Mouse (Mus musculus): ENCODE results near the gene Gle1.
A peak's percentile ranks its signal among the peaks of the same experiment; 100 is the strongest.
"Not testable (repeated sequence)": the region's sequence is repeated elsewhere in the genome, so short reads cannot be mapped to it uniquely, and the experiment has no call there.

Gle1 gene

DNA sequence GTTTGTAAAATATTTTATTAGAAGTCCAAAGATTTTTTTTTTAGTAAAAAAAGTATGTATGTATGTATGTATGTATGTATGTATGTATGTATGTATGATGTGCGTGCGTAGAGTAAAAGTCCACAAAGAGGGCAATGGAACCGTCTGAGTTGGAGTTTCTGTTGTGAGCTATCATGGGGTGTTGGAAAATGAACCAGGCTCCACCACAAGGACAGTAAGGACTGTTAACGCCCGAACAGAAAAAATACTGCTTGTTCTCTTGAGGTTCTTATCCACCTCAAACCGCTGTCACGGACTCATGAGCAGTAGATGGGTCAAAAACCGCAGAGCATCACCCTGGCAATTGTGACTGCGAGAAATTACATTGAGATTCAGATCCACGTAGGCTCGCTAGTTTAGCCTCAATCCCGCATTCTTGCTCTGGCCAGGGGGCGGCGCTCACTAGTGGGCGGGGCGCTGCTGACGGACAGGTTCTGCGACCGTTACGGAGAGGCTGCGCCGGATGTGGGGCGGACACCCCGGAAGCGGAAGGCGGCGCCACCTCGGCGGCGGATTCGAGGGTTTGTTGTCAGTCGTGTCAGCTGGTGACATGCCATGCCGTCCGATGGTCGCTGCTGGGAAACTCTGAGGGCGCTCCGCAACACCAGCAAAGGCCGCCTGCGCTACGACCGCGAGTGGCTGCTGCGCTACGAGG lies at the start of gene Gle1:
Gene Gle1, plus strand, starts transcription at position 521 of the 694 bp plus-strand sequence.
- DNase-seq (ENCODE audit: low spot score): peak; percentile 96

DNA sequence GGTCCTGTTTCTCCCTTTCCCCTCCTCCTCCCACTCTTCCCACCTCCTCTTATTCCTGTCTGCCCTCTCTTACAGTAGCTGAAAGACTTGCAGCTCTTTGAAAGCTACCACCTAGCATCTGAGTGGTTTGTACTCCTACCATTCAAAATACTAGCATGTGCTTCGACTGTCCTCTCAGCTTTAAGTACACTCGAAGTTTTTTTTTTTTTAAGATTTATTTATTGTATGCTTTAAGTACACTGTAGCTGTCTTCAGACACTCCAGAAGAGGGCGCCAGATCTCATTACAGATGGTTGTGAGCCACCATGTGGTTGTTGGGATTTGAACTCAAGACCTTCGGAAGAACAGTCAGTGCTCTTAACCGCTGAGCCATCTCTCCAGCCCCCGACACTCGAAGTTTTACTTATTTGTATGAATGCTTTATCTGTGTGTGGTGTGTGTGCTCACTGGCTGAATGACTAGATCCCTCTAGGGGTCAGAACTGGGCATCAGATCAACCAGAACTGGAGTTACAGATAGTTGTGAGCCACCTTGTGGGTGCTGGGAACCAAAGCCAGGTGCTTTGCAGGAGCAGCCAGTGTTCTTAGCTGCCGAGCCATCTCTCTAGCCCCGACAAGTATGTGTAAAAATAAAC lies 48.5 kb upstream of the Gle1 start:
- DNase-seq (ENCODE audit: low spot score): not testable (repeated sequence)

DNA sequence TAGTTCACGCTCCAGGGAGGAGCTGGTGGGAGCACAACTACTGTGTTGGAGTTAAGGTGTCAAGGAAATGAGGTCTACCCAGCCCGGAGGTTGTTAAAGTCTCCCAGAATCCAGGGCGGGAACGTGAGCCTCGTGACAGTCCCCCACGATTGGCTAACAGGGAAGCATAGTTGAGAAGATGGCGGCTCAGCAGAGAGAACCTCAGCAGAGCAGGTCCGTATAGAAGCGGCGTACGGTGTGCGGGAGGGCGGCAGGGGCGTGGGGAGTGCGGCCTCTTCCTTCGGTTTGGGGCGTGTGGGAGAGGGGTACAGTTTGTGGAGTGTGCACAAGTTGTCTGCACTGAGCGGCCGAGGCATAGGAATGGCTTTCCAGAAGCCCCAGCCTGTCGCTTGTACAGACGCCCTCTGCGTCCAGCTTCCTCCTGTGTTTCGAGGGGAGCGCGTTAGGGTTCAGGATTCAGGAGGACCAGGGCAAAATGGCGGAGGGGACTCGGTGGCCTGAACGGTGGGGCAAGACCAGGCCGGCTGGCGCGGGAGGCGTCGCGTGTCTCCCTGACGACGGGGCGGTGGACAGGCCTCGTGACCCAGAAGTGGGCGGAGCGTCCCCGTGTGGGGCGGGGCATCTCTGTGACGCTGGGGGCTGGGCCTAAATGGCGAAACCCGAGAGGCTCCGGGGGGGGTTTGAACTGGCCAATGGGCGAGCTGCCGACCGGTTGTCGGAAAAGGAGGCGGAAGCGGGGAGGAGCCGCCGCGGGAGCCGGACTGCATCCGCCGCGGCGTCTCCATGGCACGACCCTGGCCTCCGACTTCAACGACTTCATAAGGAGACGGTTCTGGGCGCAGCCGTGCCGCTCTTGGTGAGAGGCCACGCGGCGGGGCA lies 45.9 kb upstream of the Gle1 start, which contains the start of gene Odf2:
Gene Odf2, plus strand, starts transcription at position 156 of the 879 bp plus-strand sequence.
- DNase-seq (ENCODE audit: low spot score): peak; percentile 100

DNA sequence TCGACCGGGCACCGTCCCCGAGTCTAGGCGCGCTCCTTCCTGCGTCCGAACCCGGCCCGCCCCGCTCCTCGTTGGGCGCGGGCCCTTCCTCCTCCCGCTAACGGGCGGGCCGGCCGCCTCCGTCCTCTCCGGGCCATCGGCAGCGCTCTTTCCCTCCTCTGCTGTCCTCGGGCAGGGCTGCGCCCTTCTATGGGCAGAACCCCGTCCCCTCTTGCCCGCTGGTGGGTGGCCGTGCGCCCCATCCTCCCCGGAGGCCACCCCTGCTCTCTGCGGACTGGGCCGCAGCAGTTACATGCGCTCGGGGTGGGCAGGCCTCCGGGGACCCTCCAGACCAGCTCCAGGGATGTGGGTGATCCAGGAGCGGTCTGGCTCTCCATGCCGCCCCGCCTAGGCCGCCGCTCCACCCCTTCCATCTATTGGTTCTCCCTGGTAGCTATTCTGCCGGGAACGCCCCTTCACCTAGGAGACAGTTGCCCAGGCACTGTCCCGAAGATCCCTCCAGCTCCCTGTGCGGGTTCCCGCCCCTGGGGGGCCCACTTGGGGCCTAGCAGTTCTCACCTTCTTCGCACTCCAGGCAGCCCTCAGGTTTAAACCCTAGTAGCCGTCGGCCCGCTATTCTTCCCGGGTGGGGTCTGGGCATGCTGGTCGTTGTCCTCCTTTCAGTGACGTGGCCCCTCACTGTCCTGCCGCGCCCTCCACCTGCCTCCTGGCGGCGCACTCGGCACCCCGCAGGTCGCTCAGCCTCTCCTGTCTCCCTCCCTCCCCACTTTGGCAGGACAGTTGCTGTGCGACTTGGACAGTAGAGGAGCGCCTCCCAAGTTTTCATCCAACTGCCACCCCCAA lies 45.0 kb upstream of the Gle1 start:
- DNase-seq (ENCODE audit: low spot score): peak; percentile 83

DNA sequence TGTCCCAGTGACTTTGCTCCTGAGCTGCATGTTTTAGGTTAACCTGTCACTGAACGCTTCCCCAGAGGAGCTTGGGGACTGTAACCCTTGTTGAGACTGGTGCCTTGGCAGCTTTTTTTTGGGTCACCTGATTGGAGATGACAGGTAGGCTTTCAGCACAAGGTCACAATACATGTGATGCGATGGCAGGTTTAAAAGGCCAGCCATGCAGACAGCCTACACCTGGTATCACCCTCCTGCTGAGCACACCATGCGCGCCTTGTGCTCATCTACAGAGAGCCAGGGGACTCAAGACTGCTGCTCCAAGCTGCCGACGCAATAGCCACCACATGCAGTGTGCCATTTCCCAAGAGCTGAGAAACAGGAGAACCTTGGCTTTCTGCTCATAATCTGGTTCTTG lies 43.5 kb upstream of the Gle1 start:
- DNase-seq (ENCODE audit: low spot score): no peak

DNA sequence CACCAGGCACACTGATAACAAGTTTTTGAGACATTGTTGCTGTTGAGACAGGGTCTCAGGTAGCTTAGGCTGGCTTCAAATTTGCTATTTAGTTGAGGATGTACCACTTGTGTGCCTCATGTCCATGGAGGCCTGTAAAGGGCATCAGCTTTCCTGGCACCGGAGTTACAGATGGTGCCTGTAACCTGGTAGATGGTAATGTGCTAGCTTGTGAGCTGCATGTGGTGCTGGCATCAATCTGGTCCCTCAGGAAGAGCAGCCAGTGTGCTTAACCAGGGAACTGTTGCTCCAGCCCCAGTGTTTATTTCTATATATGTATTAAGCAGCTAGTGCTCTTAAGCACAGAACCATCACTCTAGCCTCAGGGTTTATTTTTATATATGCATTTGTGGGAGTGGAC lies 39.2 kb upstream of the Gle1 start:
- DNase-seq (ENCODE audit: low spot score): no peak

DNA sequence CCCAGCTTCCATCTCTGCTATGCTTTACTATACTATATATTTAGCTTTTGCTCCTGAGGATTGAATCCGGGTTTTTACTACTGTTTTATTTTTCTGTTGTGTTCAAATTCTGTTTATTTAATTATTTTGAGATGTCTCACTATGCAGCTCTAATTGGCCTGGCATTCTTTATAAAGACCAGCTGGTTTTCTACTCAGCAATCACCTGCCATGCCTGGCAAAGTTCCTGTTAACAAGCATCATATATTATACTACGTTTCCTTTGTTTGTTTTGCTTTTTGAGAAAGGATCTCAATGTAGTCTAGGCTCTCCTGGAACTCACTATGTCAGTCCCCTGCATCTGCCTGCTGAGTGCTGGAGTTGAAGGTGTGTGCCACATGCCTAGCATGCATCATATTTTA lies 37.9 kb upstream of the Gle1 start:
- no peak for DNase-seq (ENCODE audit: low spot score)

DNA sequence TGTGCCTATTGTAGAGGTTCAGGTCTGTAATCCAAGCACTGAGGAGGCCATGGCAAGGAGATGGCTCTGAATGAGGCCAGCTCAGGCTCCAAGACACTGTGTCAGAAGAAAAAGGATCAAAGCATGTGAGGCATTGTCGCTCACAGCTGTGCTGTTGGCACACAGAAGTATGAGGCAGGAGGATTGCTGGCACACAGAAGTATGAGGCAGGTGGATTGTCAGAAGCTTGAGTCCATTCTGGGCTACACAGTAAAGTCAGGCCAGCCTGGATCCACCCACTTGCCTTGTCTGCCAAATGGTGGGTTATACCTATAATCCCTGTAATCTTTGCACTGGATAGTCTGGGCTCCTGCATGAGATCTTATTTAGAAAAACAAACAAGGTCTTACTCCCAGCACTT lies 37.1 kb upstream of the Gle1 start:
- DNase-seq (ENCODE audit: low spot score): no peak

DNA sequence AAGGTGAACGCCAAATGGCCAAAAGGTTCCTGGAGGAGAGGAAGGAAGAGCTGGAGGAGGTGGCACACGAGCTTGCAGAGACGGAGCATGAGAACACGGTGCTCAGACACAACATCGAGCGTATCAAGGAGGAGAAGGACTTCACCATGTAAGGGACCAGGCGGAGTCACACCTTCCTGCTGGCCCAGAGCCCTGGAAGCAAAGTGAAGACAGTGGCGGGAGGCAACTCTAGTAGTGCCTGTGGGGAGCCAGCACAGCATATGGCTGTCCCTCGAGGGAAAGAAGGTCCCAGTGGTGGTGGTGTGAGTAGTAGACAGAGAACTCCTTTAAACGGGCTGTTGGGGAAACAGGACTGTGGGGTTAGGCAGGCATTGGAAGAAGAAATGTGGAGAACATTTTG lies 33.0 kb upstream of the Gle1 start:
- no peak for DNase-seq (ENCODE audit: low spot score)

DNA sequence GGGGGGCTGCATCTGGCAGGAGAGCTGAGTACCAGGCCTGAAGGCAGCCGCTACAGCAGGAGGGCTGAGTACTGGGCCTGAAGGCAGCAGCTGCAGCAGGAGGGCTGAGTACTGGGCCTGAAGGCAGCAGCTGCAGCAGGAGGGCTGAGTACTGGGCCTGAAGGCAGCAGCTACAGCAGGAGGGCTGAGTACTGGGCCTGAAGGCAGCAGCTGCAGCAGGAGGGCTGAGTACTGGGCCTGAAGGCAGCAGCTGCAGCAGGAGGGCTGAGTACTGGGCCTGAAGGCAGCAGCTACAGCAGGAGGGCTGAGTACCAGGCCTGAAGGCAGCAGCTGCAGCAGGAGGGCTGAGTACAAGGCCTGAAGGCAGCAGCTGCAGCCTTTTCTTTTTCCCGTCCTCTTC lies 27.1 kb upstream of the Gle1 start:
- not testable (repeated sequence) for DNase-seq (ENCODE audit: low spot score)

DNA sequence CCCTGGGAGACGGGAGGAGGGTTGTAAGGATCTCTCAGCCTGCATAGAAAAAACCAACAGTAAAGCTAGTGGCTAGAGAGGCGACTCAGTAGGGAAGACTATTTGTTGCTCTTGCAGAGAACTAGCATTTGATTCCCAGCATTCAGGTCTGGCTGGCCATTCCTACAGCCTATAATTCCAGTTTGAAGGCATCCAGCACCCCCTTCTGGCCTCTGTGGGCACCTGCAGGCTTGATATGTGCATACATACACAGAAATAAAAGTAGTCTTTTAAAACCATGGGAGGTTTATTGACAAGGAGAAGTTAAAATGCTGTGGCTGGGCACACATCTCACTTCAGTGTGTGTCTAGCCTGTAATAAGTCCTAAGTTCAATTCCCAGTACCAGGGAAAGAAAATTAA lies 25.2 kb upstream of the Gle1 start:
- no peak for DNase-seq (ENCODE audit: low spot score)

DNA sequence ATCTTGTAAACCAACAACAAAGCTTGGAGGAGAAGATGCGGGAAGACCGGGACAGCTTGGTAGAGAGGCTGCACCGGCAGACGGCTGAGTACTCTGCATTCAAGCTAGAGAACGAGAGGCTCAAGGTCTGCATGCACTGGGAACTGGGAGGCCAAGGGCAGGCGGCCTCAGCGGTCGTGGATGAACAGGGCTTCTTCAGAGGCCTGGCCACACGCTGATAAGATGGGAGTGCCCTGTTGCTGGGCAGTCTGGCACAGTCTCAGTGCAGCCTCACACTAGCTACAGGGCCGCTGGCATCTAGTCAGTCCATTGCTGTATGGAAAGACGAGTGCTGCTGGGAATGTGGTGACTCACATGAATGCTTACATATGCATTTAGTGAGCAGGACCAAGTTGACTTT lies 17.6 kb upstream of the Gle1 start:
- DNase-seq (ENCODE audit: low spot score): no peak

DNA sequence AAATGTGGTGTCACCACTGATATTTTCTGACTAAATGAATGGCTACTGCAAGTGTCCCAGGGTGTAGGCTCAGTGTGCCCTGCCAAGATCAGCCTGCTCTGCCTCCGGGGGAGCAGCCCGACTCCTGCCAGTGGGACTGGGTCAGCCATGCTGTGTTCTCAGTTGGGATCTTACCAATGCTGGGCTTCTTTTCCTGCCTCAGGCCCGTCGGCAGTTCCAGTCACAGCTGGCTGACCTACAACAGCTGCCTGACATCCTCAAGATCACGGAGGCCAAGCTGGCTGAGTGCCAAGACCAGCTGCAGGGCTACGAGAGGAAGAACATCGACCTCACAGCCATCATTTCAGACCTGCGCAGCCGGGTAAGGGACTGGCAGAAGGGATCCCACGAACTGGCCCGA lies 13.2 kb upstream of the Gle1 start:
- DNase-seq (ENCODE audit: low spot score): peak; percentile 50

DNA sequence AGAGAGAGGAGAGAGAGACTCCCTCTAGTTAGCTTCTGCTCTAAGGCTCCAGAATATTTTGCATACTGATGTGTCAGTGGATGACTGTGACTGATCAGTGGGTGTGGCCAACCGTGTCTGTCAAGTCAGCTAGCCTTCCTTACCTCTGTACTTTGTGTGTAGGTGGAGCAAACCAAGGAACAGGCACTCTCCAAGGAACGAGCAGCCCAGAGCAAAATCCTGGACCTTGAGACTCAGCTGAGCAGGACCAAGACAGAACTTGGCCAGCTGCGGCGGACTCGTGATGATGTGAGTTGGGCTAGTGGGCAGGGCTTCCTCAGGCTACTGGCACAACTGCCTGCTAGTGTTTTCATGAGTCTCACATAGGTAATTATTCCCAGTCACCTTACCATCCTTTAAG lies 8.7 kb upstream of the Gle1 start:
- DNase-seq (ENCODE audit: low spot score): no peak

DNA sequence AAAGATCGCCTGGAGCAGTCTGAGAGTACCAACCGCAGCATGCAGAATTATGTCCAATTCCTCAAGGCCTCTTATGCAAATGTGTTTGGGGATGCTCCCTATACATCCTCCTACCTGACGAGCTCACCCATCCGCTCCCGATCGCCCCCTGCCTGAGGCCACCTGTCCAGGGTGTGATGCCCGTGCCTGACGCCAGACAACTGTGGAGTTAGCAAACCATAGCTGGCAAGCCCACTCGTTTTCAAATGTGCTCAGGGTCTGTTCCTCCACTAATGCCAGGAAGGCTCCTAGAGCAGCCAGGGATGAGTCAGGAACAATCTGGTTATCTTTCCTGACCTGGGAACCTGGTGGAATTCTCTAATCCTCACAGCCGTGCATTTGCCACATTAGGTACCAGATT lies 4.7 kb upstream of the Gle1 start:
- DNase-seq (ENCODE audit: low spot score): no peak

DNA sequence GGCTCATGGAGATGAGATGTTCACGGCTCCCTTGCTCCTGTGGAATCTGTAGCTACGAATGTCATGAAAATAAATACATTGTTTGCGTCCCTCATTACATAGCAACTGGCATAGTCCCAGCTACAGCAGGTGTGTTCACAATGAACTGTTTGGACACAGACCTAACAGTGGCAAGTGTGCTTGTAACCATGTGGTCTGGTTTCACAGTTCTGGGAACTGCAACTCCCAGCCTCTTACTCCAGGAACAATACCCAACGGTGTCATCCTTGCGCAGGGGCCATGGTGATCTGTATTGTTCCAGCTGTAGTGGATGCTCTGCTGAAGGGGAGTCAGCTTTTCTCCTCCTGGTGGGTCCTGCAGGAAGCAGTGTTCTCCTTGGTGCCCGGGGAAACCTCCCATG lies 4.0 kb upstream of the Gle1 start:
- DNase-seq (ENCODE audit: low spot score): no peak

DNA sequence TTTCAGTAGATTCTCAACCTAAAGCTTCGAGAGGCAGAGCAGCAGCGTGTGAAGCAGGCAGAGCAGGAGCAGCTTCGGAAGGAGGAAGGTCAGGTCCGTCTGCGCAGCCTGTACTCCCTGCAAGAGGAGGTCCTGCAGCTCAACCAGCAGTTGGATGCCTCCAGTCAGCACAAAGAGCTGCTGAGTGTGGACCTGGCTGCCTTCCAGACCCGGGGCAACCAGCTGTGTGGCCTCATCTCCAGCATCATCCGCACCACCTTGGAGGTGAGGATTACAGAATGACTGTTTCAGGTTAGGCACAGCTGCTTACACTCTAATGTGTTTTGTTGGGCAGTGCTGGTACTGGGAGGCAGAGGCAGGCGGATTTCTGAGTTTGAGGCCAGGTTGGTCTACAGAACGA lies 4.8 kb downstream of the Gle1 start:
- DNase-seq (ENCODE audit: low spot score): no peak

DNA sequence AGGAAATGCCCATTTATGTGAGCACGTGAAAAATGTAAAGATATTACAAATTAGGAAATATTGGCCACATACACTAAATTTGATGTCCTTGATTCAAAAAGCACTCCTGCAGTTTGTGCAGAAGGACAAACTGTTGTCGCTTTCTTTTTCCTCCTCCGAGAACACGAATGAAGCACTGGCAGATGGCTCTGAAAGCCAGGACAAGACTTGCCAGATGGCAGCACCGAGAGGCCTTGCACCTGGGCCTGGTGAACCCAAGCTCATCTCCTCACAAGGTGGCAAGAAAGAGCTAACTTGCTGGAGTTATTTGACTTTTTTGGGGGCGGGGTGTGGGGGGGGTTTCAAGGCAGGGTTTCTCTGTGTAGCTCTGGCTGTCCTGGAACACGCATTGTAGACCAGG lies 5.6 kb downstream of the Gle1 start:
- no peak for DNase-seq (ENCODE audit: low spot score)

DNA sequence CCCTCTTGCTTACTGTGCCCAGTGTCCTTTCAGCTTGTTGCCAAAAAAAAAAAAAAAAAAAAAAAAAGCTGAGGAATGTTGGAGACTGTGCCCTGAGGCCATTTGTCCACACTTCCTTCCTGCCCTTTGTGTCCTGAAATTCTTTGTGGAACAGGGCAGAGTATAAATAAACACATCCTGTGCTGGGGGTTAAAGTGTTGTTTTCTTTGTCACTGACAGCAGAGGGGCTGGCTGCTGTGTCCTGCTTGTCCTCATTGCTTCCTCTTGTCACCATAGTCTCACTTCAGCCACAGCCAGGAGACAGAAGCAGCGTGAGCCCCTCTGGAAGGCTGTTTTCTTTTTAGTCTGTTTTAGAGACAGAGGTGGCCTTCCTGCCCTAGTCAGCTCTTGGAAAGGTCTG lies 9.5 kb downstream of the Gle1 start:
- DNase-seq (ENCODE audit: low spot score): peak; percentile 78

DNA sequence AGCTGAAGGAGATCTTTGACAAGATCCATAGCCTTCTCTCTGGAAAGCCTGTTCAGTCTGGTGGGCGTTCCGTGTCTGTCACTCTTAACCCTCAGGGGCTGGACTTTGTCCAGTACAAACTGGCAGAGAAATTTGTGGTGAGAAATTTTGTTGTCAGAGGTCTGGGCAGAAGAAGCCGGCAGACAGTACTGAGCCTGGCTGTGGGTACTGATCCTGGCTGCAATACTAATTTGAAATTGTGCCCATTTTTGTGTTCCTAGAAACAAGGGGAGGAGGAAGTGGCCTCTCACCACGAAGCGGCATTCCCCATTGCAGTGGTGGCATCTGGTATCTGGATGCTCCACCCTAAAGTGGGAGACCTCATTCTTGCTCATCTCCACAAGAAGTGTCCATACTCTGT lies 13.7 kb downstream of the Gle1 start:
- DNase-seq (ENCODE audit: low spot score): no peak

DNA sequence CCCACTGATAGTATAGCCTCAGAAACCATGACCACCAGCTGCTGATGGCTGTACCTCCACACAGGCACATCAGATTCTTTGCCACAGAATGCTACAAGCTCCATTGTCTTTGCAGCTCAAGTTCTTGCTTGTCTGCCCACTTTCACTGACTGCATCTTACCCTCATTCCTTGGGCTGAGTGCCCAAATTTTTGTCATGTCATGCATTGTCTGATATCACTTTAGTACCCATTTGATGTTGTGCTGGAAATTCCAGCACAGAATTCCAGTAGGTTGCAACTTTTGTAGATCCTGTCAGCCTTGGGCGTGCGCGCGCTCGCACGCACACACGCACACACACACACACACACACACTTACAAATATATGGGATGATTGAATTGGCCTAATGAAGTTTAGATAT lies 26.0 kb downstream of the Gle1 start:
- DNase-seq (ENCODE audit: low spot score): no peak
